Mouse (Mus musculus) stomach, embryonic 15.5 days (tissue): ENCODE data around the gene Tnip2. TPM values are rescaled to one million over a fixed set of nuclear protein-coding genes. Genes with fewer than 3 reads are reported as not detected.

ENCODE experiments used
- ATAC-seq: fragments of 200-750 bp; cut with Nextera tagmentation; 2 replicates; pipeline ENCODE4 v1.8.0; 2017; ENCODE audit warnings: low read depth, moderate number of reproducible peaks, moderate TSS enrichment; ENCODE audit not compliant: insufficient read depth, low FRiP score
- H3K27ac ChIP-seq: fragments of 300-500 bp; sonication (generic); 2 replicates; pipeline ENCODE4 v1.5.1; 2015; ENCODE audit warnings: mild to moderate bottlenecking, inconsistent platforms
- H3K27me3 ChIP-seq: fragments of 300-500 bp; sonication (generic); replicated peaks from 2 replicates; pipeline ENCODE4 v1.6.1; 2015; ENCODE audit warnings: inconsistent platforms
- H3K36me3 ChIP-seq: fragments of 300-500 bp; sonication (generic); 2 replicates; pipeline ENCODE4 v1.6.1; 2015; ENCODE audit warnings: inconsistent platforms
- H3K4me1 ChIP-seq: fragments of 300-500 bp; sonication (generic); 2 replicates; pipeline ENCODE4 v1.6.1; 2015; ENCODE audit warnings: inconsistent platforms
- H3K4me2 ChIP-seq: fragments of 300-500 bp; sonication (generic); 2 replicates; pipeline ENCODE4 v1.6.1; 2015; ENCODE audit warnings: mild to moderate bottlenecking, inconsistent platforms
- H3K4me3 ChIP-seq: fragments of 300-500 bp; sonication (generic); replicated peaks from 2 replicates; pipeline ENCODE4 v1.5.1; 2015; ENCODE audit warnings: inconsistent platforms
- H3K9ac ChIP-seq: fragments of 300-500 bp; sonication (generic); 2 replicates; pipeline ENCODE4 v1.6.1; 2015; ENCODE audit warnings: inconsistent platforms
- H3K9me3 ChIP-seq: fragments of 300-500 bp; sonication (generic); 2 replicates; pipeline ENCODE4 v1.6.1; 2016; ENCODE audit warnings: inconsistent platforms
- WGBS: fragments of 180-500 bp; shearing (Covaris S2); methylation state at CpG from one replicate; pipeline ENCODE4 v1.1.7; 2015; 5-methylcytosine and 5-hydroxymethylcytosine counted together
- polyA plus RNA-seq: library from polyadenylated mRNA; unstranded; fragments of >200 nt; fragmentation: Nextera tagmentation; extraction: Ambion mirVana; gene quantifications from 2 replicates; pipeline ENCODE4 v1.2.1, GENCODE M21; 2015

Tnip2 gene
- polyA plus RNA-seq, 1 experiment from 2014 or later, result 22.9 TPM

GRCm38 (mm10) chr5:34488741-34489417, 24.9 kb downstream of the Tnip2 start:
- WGBS, result 75% methylated on average over 6 of the region's 6 CpGs
- no peak for ATAC-seq

GRCm38 (mm10) chr5:34487320-34488090, 26.3 kb downstream of the Tnip2 start:
- H3K9ac ChIP-seq, result no peak overlapping the region
- no peak overlapping the region for H3K4me3 ChIP-seq
- ATAC-seq, result no peak

More at GRCm38 (mm10) chr5:34488741-34489417, 24.9 kb downstream of the Tnip2 start:
- Histone ChIP-seq H3K9ac (no peak overlapping the region), H3K27ac (no peak overlapping the region), H3K9me3 (no peaks in the 10 kb centered on the region), H3K36me3 (peaks cover 16% of the 10 kb centered on the region), H3K27me3 (no peaks in the 10 kb centered on the region), H3K4me2 (no peak overlapping the region), H3K4me3 (no peak overlapping the region), H3K4me1 (no peaks in the 10 kb centered on the region)

GRCm38 (mm10) chr5:34485731-34486130, 28.1 kb downstream of the Tnip2 start:
- 86% methylated on average over 15 of the region's 15 CpGs for WGBS
- H3K36me3 ChIP-seq, result peaks cover 31% of the 10 kb centered on the region

More at GRCm38 (mm10) chr5:34487320-34488090, 26.3 kb downstream of the Tnip2 start:
- Histone ChIP-seq H3K36me3 (peaks cover 19% of the 10 kb centered on the region), H3K9me3 (no peaks in the 10 kb centered on the region), H3K27me3 (no peaks in the 10 kb centered on the region), H3K27ac (0 out of 2 replicates have a peak overlapping the region, but pooled peaks have one; percentile 16), H3K4me2 (no peak overlapping the region), H3K4me1 (no peaks in the 10 kb centered on the region)
- 64% methylated on average over 6 of the region's 6 CpGs for WGBS

GRCm38 (mm10) chr5:34480926-34481325, 32.9 kb downstream of the Tnip2 start:
- Histone ChIP-seq H3K36me3 (peaks cover 46% of the 10 kb centered on the region), H3K4me2 (no peak overlapping the region), H3K4me3 (no peak overlapping the region), H3K4me1 (no peaks in the 10 kb centered on the region), H3K27me3 (no peaks in the 10 kb centered on the region), H3K9me3 (no peaks in the 10 kb centered on the region), H3K9ac (no peak overlapping the region), H3K27ac (no peak overlapping the region)
- WGBS, result 72% methylated on average over 3 of the region's 3 CpGs
- no peak for ATAC-seq

More at GRCm38 (mm10) chr5:34485731-34486130, 28.1 kb downstream of the Tnip2 start:
- no peak overlapping the region for H3K4me2 ChIP-seq
- H3K9me3 ChIP-seq, result no peaks in the 10 kb centered on the region
- no peak for ATAC-seq
- H3K9ac ChIP-seq, result no peak overlapping the region
- no peak overlapping the region for H3K4me3 ChIP-seq
- no peaks in the 10 kb centered on the region for H3K4me1 ChIP-seq
- H3K27me3 ChIP-seq, result no peaks in the 10 kb centered on the region
- no peak overlapping the region for H3K27ac ChIP-seq

GRCm38 (mm10) chr5:34468039-34468775, 45.6 kb downstream of the Tnip2 start:
- H3K9ac ChIP-seq, result no peak overlapping the region

GRCm38 (mm10) chr5:34466648-34467047, 47.1 kb downstream of the Tnip2 start:
- Histone ChIP-seq H3K27ac (no peak overlapping the region), H3K4me1 (no peaks in the 10 kb centered on the region), H3K9me3 (no peaks in the 10 kb centered on the region), H3K4me3 (no peak overlapping the region), H3K27me3 (no peaks in the 10 kb centered on the region), H3K36me3 (peaks cover 40% of the 10 kb centered on the region), H3K4me2 (no peak overlapping the region), H3K9ac (no peak overlapping the region)
- no peak for ATAC-seq
- WGBS, result 92% methylated on average over 2 of the region's 2 CpGs

More at GRCm38 (mm10) chr5:34468039-34468775, 45.6 kb downstream of the Tnip2 start:
- no peak overlapping the region for H3K4me3 ChIP-seq
- peaks cover 28% of the 10 kb centered on the region for H3K36me3 ChIP-seq
- H3K4me2 ChIP-seq, result no peak overlapping the region
- H3K9me3 ChIP-seq, result no peaks in the 10 kb centered on the region
- no peak overlapping the region for H3K27ac ChIP-seq
- ATAC-seq, result peak; percentile 82; the same call in 1 of the 2 replicates
- H3K4me1 ChIP-seq, result no peaks in the 10 kb centered on the region
- 85% methylated on average over 2 of the region's 2 CpGs for WGBS
- H3K27me3 ChIP-seq, result no peaks in the 10 kb centered on the region

GRCm38 (mm10) chr5:34466079-34466478, 47.7 kb downstream of the Tnip2 start:
- Histone ChIP-seq H3K9me3 (no peaks in the 10 kb centered on the region), H3K27ac (no peak overlapping the region), H3K4me1 (no peaks in the 10 kb centered on the region), H3K36me3 (peaks cover 44% of the 10 kb centered on the region), H3K4me3 (no peak overlapping the region), H3K27me3 (no peaks in the 10 kb centered on the region), H3K9ac (no peak overlapping the region), H3K4me2 (no peak overlapping the region)
- ATAC-seq, result no peak
- 90% methylated on average over 1 of the region's 1 CpGs for WGBS

GRCm38 (mm10) chr5:34461841-34462240, 52.0 kb downstream of the Tnip2 start:
- H3K9ac ChIP-seq, result no peak overlapping the region
- H3K27ac ChIP-seq, result no peak overlapping the region
- peaks cover 66% of the 10 kb centered on the region for H3K36me3 ChIP-seq
- no peak for ATAC-seq
- no peak overlapping the region for H3K4me2 ChIP-seq
- 92% methylated on average over 6 of the region's 6 CpGs for WGBS
- H3K27me3 ChIP-seq, result no peaks in the 10 kb centered on the region
- H3K9me3 ChIP-seq, result no peaks in the 10 kb centered on the region
- no peaks in the 10 kb centered on the region for H3K4me1 ChIP-seq
- no peak overlapping the region for H3K4me3 ChIP-seq

GRCm38 (mm10) chr5:34461294-34461693, 52.5 kb downstream of the Tnip2 start:
- Histone ChIP-seq H3K9ac (no peak overlapping the region), H3K4me2 (no peak overlapping the region), H3K27me3 (no peaks in the 10 kb centered on the region), H3K4me1 (no peaks in the 10 kb centered on the region), H3K4me3 (no peak overlapping the region), H3K9me3 (no peaks in the 10 kb centered on the region), H3K36me3 (peaks cover 65% of the 10 kb centered on the region), H3K27ac (no peak overlapping the region)
- ATAC-seq, result no peak
- WGBS, result 96% methylated on average over 4 of the region's 4 CpGs

GRCm38 (mm10) chr5:34458994-34459393, 54.8 kb downstream of the Tnip2 start:
- Histone ChIP-seq H3K9ac (no peak overlapping the region), H3K4me1 (no peaks in the 10 kb centered on the region), H3K27me3 (no peaks in the 10 kb centered on the region), H3K4me3 (no peak overlapping the region), H3K27ac (no peak overlapping the region), H3K36me3 (peaks cover 54% of the 10 kb centered on the region), H3K9me3 (no peaks in the 10 kb centered on the region), H3K4me2 (no peak overlapping the region)
- ATAC-seq, result no peak
- 87% methylated on average over 1 of the region's 1 CpGs for WGBS

- peaks cover 27% of the 10 kb centered on the region for H3K36me3 ChIP-seq
- 88% methylated on average over 9 of the region's 9 CpGs for WGBS
- H3K4me2 ChIP-seq, result no peak overlapping the region
These were observed 67.6 kb downstream of the Tnip2 start for GRCm38 (mm10) chr5:34446207-34446606.

More at GRCm38 (mm10) chr5:34446207-34446606, 67.6 kb downstream of the Tnip2 start:
- Histone ChIP-seq H3K27me3 (no peaks in the 10 kb centered on the region), H3K27ac (no peak overlapping the region), H3K9me3 (no peaks in the 10 kb centered on the region), H3K4me3 (no peak overlapping the region), H3K9ac (no peak overlapping the region), H3K4me1 (no peaks in the 10 kb centered on the region)
- ATAC-seq, result no peak
